Mouse (Mus musculus) frontal cortex, adult 2 months (tissue): ENCODE measurements around the gene Kiss1r. TPM values are rescaled to one million over a fixed set of nuclear protein-coding genes. Genes with fewer than 3 reads are reported as not detected.
A peak's percentile ranks its signal among the peaks of the same experiment; 100 is the strongest.

Source experiments
- DNase-seq, 2 experiments: peaks; one replicate each; pipeline ENCODE4 v3.0.0; 2022; ENCODE audit warnings: low spot score in 1 of 2; ENCODE audit errors: extremely low spot score in 1 of 2
- polyA plus RNA-seq: library from polyadenylated mRNA; depleted of rRNA; stranded (reverse); fragments of >200 nt; gene quantifications from 2 replicates; pipeline ENCODE4 v1.2.3, GENCODE M21; 2012

Gene Kiss1r
- polyA plus RNA-seq, 1 experiment, result 11.8 TPM

DNA sequence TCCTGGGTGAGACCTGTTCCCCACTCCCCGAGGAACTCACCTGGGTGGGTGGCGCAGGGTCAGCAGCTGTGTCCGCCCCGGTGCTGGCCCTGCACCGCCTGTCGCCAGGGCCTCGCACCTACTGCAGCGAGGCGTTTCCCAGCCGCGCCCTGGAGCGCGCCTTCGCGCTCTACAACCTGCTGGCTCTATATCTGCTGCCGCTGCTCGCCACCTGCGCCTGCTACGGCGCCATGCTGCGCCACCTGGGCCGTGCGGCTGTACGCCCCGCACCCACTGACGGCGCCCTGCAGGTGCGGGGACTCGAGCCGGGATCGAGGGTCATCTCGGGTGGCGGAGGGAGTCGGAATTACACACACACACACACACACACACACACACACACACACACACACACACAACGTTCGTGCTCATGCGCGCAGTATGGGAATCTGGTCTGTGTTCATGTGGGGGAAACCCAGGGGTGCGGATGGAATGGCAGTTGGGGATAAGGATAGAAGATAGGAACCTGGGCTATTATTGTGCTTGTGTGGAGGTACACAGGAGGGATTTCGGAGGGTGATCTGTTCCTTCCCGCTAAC lies 4.3 kb downstream of the Kiss1r start, which contains the start of gene R3hdm4:
TSS of gene R3hdm4 (minus strand) at position 251 of the 578 bp plus-strand sequence.
- no peak for DNase-seq

GRCm38 (mm10) chr10:79921572-79921971 lies 4.8 kb downstream of the Kiss1r start:
- DNase-seq, result no peak

DNA sequence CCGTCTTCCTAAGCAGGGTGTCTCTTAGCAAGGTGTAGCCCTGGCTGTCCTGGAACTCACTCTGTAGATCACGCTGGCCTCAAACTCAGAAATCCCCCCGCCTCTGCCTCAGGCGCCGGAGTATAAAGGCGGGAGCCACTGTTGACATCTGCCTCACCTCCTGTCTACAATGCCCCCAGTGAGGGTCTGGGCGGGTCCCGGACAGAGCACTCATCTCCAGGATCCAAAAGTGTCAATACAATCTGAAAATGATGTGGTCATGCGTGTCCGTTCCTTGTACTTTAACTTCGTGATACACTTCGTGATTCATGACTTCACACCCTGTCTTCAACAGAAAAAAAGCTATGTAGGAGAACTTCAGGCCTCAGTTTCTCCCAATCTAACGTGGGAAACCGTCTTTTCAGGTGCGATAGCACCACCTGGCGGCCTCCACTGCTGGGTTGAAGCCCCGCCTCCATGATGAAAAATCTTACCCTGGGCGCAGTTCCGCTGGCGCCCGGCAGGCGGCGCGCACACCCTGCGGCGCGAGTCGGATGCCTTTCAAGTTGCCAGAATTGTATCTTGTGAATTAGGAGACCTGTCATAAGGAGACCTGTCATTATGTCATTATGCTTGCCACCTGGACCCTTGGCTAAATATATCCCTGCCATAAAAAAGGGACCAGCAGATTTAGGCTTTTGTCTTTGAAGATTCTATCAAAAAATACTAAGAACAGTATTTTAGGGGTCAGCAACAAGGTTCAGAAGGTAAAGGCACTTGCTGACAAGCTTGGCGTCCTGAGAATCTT lies 8.4 kb downstream of the Kiss1r start:
- peak; percentile 84 to 99 for DNase-seq

- no peak for DNase-seq
These were observed 9.2 kb downstream of the Kiss1r start for GRCm38 (mm10) chr10:79925785-79926490.

DNA sequence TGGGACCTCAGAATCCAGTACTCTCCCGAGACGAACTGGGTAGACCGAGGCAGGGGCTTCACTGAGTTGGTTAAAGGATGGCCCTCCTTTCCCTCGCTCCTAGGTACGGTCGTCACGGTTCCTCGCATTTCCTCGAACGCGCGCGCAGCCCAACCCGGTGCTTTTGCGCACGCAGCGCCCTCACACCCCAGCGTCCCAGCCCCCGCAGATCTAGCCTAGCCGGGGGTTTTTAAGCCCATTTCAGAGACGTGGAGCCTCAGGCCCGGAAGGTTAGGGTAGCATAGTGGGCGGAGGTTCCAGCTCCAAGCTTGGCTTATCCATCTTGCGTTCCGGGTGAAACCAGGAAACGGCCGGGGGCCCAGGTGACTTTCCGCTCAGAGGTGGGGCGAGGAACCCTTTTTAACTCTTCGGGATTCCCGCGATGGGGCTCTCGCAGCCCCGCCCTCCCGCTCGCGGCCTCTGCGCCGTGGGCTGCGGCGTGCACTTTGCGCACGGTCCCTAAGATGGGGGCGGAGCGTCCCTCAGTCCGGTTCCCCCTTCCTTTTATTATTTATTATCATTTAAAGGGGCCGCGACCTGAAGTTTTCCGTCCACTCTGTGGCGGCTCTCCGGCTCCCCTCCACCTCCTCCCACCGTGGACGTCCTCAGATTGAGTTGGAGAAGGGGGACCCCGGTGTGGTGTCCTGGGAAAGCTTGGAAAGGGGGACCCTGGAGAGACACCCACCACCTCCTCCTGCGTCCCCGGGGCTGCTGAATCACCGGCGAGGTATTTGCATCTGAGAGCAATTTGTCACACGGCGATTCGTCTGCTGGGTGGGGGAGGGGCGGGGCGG lies 9.9 kb downstream of the Kiss1r start, which contains the start of gene Arid3a:
TSS of gene Arid3a (plus strand) at position 553 of the 833 bp plus-strand sequence.
- peak; percentile 74 to 90 for DNase-seq

DNA sequence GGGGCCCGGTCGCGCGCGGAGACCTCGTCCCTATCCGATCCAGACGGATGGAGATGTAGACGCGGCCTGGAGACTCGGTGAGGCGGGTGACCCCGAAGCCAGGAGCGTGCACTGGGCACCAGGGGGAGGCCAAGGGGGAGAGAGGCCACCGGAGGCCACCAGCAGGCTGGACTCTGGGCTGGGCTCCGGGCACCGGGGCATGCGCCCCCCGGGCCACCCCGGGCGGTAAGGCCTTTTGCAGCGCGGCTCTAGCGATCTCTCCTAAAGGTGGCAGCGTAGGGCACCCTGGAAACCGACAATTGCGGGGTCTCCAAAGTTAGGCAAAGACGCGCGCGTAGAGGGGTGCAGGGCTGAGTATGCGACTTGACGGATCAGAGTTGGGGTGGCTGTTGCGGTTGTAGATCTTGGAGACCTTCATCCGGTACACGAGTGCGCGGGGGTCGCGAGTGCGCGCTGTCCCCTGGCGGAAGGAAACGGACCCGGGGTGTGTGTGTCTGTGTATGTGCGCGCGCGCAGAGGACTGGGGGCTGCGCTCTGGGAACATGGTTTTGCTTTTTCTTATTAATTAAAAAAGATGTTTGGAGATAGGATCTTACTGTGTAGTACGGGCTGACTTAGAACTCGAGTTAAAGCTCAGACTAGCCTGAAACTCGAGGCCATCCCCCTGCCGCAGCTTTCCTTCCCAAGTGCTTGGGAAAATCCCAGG lies 10.7 kb downstream of the Kiss1r start:
- DNase-seq, result peak in 1 of 2 experiments; percentile 42

- DNase-seq, result no peak
These were observed 11.4 kb downstream of the Kiss1r start for GRCm38 (mm10) chr10:79928030-79928694.

GRCm38 (mm10) chr10:79928907-79929701 lies 12.3 kb downstream of the Kiss1r start:
- DNase-seq, result no peak

GRCm38 (mm10) chr10:79929967-79930825 lies 13.4 kb downstream of the Kiss1r start:
- DNase-seq, result no peak

- no peak for DNase-seq
These were observed 14.0 kb downstream of the Kiss1r start for GRCm38 (mm10) chr10:79930826-79931186.

GRCm38 (mm10) chr10:79931797-79932196 lies 15.0 kb downstream of the Kiss1r start:
- no peak for DNase-seq

GRCm38 (mm10) chr10:79932736-79933135 lies 16.0 kb downstream of the Kiss1r start:
- no peak for DNase-seq

GRCm38 (mm10) chr10:79933145-79933679 lies 16.4 kb downstream of the Kiss1r start:
- DNase-seq, result no peak

GRCm38 (mm10) chr10:79933861-79934260 lies 17.1 kb downstream of the Kiss1r start:
- DNase-seq, result no peak

DNA sequence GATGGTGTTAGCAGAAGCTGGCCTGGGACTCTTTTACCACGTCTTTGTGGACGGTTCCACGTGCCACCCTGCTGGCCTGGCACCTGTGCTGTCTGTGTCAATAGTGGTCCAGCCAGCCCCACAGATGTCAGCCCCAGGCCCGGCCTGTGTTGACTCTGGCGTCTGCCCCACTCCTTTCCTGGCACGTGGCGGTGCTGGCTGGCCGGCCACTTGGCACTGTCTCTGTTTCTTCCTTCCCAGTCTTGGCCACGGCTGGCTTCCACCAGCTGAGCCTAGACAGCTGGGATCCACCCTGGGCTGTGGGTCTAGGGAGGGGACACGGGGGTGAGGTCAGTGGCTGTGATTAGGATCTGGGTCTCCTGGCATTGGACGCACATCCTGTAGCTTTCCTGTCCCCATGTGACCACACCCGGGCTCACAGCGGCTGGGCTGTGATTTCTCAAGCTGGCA lies 17.5 kb downstream of the Kiss1r start:
- DNase-seq, result peak in 1 of 2 experiments; percentile 68

GRCm38 (mm10) chr10:79934794-79935569 lies 18.2 kb downstream of the Kiss1r start:
- no peak for DNase-seq
